Mouse (Mus musculus): Measurements from ENCODE around the gene Gm2381.
"Not testable (repeated sequence)": the region's sequence is repeated elsewhere in the genome, so short reads cannot be mapped to it uniquely, and the experiment has no call there.

DNA sequence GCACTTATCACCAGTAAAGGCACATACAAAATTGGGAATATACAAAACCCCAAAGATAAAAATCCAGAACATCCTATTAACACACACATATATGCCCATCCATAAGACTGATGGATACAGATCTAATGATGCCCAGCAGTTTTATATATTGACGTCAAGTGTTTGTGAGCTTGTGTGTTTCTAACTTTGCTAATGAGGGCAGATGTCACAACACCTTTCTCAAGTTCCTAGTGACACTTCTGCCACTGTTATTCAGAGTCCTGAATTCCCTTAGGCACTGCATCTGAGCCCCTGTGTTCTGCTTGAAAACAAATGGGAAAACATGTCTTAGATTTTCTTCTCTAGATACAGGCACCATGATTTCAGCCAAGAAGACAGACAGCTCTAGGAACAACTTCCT is 73.6 kb downstream of the Gm2381 start, which contains the start of gene Vmn2r62:
- not testable (repeated sequence) for TF ChIP-seq POLR2A (IDR thresholded peaks at IDR 0.05; ENCODE audit: borderline replicate concordance, insufficient read depth, low read length); CTCF (IDR thresholded peaks at IDR 0.05; ENCODE audit: borderline replicate concordance, insufficient read depth, low read depth, low read length)
